Mouse (Mus musculus): ENCODE data around the gene Dnajc5g.
A peak's percentile ranks its signal among the peaks of the same experiment; 100 is the strongest.

Gene Dnajc5g

DNA sequence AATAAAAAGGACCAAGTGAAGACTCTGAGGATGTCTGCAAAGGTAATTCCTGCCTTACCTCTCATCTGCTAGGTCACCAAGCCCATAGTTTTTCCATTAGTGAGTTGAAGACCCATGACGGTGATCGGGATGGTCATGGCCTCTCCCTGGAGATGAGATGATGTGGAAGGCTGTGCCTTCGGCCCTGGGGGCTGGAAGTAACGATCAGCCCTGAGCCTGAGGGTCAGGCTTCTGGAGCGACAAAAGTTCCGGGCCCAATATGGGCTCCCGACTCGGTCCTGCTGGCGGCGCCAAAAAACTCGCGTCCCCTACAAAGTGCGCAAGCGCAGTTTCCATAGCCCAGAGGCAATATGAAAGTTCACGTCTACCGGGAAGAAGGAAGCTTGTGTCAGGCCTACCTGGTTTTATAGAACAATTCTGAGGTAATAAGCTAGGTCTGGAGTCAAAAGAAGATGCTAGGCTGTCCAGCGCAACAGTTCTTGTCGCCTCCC is 2.0 kb downstream of the Dnajc5g start, which contains the start of gene Slc30a3:
TSS of gene Slc30a3 (minus strand) at position 238 of the 491 bp plus-strand sequence.
- no peak for DNase-seq (ENCODE audit: low read depth, low spot score)

- DNase-seq (ENCODE audit: low read depth, low spot score): no peak
Observed at GRCm38 (mm10) chr5:31110781-31111180, 4.7 kb downstream of the Dnajc5g start.

DNA sequence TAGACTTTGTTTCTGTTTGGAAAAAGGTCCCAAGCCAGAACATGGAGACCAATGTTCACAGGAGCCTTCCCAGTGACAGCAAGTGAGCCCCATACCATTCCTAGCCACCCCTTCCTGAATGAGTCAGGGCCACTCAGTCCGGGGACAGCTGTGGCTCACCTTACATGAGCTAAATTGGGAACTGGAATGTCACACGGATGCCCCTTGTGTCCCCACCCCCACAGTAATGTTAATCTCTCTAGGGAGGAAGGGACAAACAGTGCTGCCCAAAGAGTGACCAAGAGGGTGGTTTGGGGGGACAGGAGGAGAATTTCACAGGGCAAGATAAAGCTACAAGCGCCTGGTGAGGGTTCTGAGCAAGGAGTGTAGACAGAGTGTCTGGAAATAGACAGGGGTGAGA is 10.3 kb downstream of the Dnajc5g start, which contains the start of gene Trim54:
TSS of gene Trim54 (plus strand) at position 359 of the 400 bp plus-strand sequence.
- no peak for DNase-seq (ENCODE audit: low read depth, low spot score)

DNA sequence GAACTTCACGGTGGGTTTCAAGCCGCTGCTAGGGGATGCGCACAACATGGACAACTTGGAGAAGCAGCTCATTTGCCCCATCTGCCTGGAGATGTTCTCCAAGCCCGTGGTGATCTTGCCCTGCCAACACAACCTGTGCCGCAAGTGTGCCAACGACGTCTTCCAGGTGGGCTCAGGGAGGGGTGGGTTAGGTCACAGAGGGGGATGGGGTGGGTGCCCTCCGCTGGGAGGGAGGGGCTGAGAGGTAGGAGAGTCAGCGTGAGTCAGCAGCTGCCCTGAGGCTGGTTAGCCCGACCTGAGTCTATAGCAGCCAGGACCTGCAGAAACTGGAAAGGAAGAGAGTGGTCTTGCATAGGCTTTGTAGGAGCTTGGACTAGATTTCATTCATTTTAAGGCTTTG is 10.8 kb downstream of the Dnajc5g start:
- DNase-seq (ENCODE audit: low read depth, low spot score): no peak

DNA sequence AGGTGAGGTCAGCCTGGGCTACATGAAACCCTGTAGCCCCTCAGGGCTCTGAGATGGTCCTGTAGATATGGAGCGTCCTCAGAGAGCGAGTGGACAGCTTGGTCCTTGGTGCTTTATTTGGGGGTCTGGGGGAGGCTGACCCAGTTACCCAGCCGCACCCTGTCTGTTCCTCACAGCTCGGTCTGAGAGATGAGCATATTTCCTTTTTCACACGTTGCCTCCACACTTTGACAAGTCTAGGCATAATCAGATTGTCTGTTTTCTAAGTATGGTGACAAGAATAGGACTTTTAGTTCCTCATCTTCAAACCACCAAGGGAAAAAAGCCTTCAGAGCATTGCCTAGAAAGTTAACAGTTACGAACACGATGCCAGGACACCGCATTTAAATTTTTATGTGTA is 15.0 kb downstream of the Dnajc5g start:
- no peak for DNase-seq (ENCODE audit: low read depth, low spot score)

GRCm38 (mm10) chr5:31123481-31123880 is 17.4 kb downstream of the Dnajc5g start:
- DNase-seq (ENCODE audit: low read depth, low spot score): no peak

GRCm38 (mm10) chr5:31126050-31126449 is 20.0 kb downstream of the Dnajc5g start:
- DNase-seq (ENCODE audit: low read depth, low spot score): no peak

DNA sequence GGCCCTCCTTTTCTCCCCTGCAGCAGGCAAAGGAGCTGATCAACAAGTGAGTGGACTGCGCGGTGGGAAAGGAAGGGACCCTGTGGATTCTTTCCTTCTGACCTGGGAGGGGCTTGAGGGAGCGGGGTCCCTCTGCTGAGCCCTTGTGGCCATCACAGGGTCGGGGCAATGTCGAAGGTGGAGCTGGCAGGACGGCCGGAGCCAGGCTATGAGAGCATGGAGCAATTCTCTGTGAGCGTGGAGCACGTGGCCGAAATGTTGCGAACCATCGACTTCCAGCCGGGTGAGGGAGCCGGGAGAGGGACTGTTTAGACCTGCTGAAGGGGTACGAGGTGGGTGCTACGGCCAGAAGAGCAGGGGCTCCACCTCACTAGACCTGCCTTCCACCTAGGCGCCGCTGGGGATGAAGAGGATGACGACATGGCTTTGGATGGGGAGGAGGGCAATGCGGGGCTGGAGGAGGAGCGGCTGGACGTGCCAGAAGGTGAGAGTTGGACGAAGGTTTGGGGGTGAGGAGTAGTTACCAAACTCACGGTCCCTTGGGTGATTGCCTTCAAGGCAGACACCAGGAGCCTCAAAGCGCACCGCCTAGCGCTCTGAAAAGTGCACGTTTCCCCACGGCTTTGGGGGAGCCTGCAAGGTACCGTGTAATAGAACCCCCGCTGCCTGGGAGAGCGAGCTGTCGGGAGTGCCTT is 30.8 kb downstream of the Dnajc5g start:
- DNase-seq (ENCODE audit: low read depth, low spot score): no peak

DNA sequence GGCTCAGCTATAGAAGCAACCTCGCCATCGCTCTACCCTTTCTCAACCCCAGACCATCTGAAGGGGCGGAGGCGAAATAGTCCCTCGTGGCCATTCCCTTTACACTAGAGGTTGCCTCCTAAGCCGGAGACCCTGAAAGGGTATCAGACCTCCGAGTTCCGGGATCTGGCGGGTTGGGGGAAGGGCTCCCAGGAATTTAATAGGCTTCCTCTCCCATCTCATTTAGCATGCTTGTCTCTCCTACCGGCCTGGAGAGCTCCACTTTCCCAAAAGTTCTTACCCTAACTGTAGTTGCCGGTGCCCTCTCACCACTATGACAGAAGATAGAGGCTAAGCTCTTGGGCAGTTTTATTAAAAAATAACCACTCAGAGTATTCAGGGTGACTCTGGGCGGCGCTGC is 31.6 kb downstream of the Dnajc5g start:
- DNase-seq (ENCODE audit: low read depth, low spot score): no peak

DNA sequence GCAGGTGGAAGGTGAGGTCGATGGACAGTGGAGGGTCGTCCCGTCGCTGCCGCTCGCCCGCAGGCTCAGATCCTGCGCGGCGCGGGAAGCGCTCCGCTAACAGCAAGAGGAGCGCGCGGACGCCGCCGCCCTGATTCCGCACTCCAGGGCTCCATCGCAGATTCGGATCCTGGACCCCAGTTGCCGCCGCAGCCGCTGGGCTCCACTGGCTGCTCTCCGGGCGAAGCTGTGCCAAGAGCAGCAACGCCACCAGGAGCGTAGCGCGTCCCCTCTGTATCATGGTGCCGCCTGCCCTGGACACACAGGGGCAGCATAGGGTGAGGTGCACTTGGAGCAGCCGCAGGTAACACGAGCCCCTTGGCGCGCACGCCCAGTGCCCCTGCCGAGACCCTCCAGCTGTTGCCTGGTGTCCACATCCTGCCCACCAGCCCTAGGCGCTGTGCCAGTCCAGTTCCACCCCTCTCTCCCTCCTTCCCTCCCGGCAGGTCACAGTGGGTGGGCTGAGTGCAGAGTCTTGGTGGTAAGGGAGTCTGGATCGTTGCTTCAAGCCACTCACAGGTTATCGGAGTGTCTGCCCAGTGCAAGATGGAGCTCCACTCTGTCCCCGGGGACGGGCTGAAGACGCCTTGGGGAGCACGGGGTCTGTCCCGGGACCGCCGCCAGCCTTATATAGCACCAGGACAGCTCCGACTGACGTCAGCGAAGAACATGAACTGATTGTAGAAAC is 32.3 kb downstream of the Dnajc5g start, which contains the start of gene Ucn:
TSS of gene Ucn (minus strand) at position 589 of the 727 bp plus-strand sequence.
- no peak for DNase-seq (ENCODE audit: low read depth, low spot score)

GRCm38 (mm10) chr5:31138968-31139425 is 32.9 kb downstream of the Dnajc5g start:
- no peak for DNase-seq (ENCODE audit: low read depth, low spot score)

DNA sequence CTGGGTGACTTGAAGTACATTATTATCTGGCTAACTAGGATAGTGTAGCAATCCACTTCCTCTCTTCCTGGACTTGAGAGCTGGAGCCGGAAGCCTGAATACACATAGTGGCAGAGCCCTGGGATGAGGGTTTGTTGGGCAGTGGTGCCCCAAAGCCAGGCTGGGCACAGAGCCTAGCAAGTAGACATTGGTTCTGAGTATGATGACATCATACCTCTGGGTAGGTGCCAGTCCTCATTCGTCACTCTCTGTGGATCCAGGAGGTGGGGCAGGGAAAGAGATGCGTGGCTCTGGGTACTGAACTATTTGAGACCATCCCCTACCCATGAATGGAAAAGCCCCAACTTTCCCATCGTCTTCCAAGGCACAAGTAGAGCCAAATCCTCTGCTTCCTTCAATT is 43.7 kb downstream of the Dnajc5g start:
- no peak for DNase-seq (ENCODE audit: low read depth, low spot score)

DNA sequence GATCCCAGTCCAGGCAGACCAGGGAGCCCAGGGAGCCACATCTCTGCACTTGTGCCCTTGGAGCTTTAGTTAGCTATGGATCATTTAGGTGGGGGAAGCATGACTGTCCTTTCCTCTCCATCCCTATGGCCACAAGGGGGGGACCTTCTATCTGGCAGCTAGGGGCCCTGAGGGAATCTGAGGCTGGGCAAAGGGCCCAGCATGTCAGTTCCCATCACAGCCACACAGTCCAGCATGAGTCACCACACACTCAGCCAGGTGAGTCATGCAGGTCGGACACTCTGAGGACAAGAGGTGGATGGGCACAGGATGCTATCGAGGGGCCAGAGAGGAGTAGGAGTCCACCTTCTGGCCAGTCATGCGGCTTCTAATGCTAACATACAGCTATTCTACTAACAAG is 45.7 kb downstream of the Dnajc5g start:
- no peak for DNase-seq (ENCODE audit: low read depth, low spot score)

GRCm38 (mm10) chr5:31153516-31154151 is 47.5 kb downstream of the Dnajc5g start:
- no peak for DNase-seq (ENCODE audit: low read depth, low spot score)

- peak; percentile 74 for DNase-seq (ENCODE audit: low read depth, low spot score)
Observed at GRCm38 (mm10) chr5:31154152-31154553, 48.1 kb downstream of the Dnajc5g start, which contains the start of gene Mpv17. Mpv17 (minus strand) TSS chr5:31154251.

Measured in embryo, embryonic 11.5 days (tissue).